Mouse (Mus musculus) erythroblast, embryonic 14.5 days (primary cell): ENCODE results near the gene Olfr314.

Experiments used
- GATA1 ChIP-seq: IDR thresholded peaks from 2 replicates; pipeline ENCODE4 v1.6.1; 2012; ENCODE audit warnings: low read length, inconsistent platforms, mixed read lengths
- TAL1 ChIP-seq: IDR thresholded peaks from 3 replicates; pipeline ENCODE4 v1.6.1; 2012; ENCODE audit warnings: low read length, inconsistent platforms, mixed read lengths

- TF ChIP-seq GATA1 (no peak), TAL1 (no peak)
Measured at GRCm38 (mm10) chr11:58784182-58784581, 1.4 kb downstream of the Olfr314 start.
